Mouse (Mus musculus): Measurements from ENCODE around the gene Cenpt. TPM values are rescaled to one million over a fixed set of nuclear protein-coding genes. Genes with fewer than 3 reads are reported as not detected.

Gene Cenpt
- total RNA-seq, 2 experiments from 2014 or later: 57.0 to 94.3 TPM

- peak; percentile 5; the same call in 1 of the 2 replicates for ATAC-seq (replicated peaks; ENCODE audit: low FRiP score, poor library complexity, severe bottlenecking)
Observed at GRCm38 (mm10) chr8:105855248-105856167, 2.4 kb upstream of the Cenpt start.

GRCm38 (mm10) chr8:105854715-105855216, 1.7 kb upstream of the Cenpt start, which contains the start of gene Thap11:
Gene Thap11, plus strand, starts transcription at chr8:105855132.
- ATAC-seq (replicated peaks; ENCODE audit: low FRiP score, poor library complexity, severe bottlenecking): peak; percentile 73

- no peak for ATAC-seq (replicated peaks; ENCODE audit: low FRiP score, poor library complexity, severe bottlenecking)
Observed at GRCm38 (mm10) chr8:105854303-105854702, 1.2 kb upstream of the Cenpt start.

- ATAC-seq (replicated peaks; ENCODE audit: low FRiP score, poor library complexity, severe bottlenecking): no peak
Observed at GRCm38 (mm10) chr8:105852146-105852729, 840 bp downstream of the Cenpt start.

- ATAC-seq (replicated peaks; ENCODE audit: low FRiP score, poor library complexity, severe bottlenecking): peak; percentile 79
Observed at GRCm38 (mm10) chr8:105851651-105852143, 1.4 kb downstream of the Cenpt start.

- ATAC-seq (replicated peaks; ENCODE audit: low FRiP score, poor library complexity, severe bottlenecking): no peak
Observed at GRCm38 (mm10) chr8:105850611-105851010, 2.5 kb downstream of the Cenpt start.

- ATAC-seq (replicated peaks; ENCODE audit: low FRiP score, poor library complexity, severe bottlenecking): no peak
Observed at GRCm38 (mm10) chr8:105850014-105850413, 3.1 kb downstream of the Cenpt start.

GRCm38 (mm10) chr8:105846678-105847077, 6.4 kb downstream of the Cenpt start:
- ATAC-seq (replicated peaks; ENCODE audit: low FRiP score, poor library complexity, severe bottlenecking): no peak

- ATAC-seq (replicated peaks; ENCODE audit: low FRiP score, poor library complexity, severe bottlenecking): no peak
Observed at GRCm38 (mm10) chr8:105839209-105839608, 13.9 kb downstream of the Cenpt start.

GRCm38 (mm10) chr8:105836991-105837390, 16.1 kb downstream of the Cenpt start:
- no peak for ATAC-seq (replicated peaks; ENCODE audit: low FRiP score, poor library complexity, severe bottlenecking)

- ATAC-seq (replicated peaks; ENCODE audit: low FRiP score, poor library complexity, severe bottlenecking): peak; percentile 90
Observed at GRCm38 (mm10) chr8:105835318-105835717, 17.8 kb downstream of the Cenpt start.

GRCm38 (mm10) chr8:105833740-105834139, 19.3 kb downstream of the Cenpt start:
- peak; percentile 54 for ATAC-seq (replicated peaks; ENCODE audit: low FRiP score, poor library complexity, severe bottlenecking)

GRCm38 (mm10) chr8:105826861-105827848, 25.9 kb downstream of the Cenpt start, which contains the start of the genes Ranbp10 and Tsnaxip1:
Gene Ranbp10, minus strand, starts transcription at chr8:105827350.
Gene Tsnaxip1, plus strand, starts transcription at chr8:105827731.
- peak; percentile 82 for ATAC-seq (replicated peaks; ENCODE audit: low FRiP score, poor library complexity, severe bottlenecking)

- ATAC-seq (replicated peaks; ENCODE audit: low FRiP score, poor library complexity, severe bottlenecking): no peak
Observed at GRCm38 (mm10) chr8:105826379-105826778, 26.7 kb downstream of the Cenpt start.

GRCm38 (mm10) chr8:105825506-105825905, 27.6 kb downstream of the Cenpt start:
- no peak for ATAC-seq (replicated peaks; ENCODE audit: low FRiP score, poor library complexity, severe bottlenecking)

GRCm38 (mm10) chr8:105820925-105821324, 32.2 kb downstream of the Cenpt start:
- peak; percentile 82 for ATAC-seq (replicated peaks; ENCODE audit: low FRiP score, poor library complexity, severe bottlenecking)

- peak; percentile 33; the same call in 1 of the 2 replicates for ATAC-seq (replicated peaks; ENCODE audit: low FRiP score, poor library complexity, severe bottlenecking)
Observed at GRCm38 (mm10) chr8:105819659-105820058, 33.4 kb downstream of the Cenpt start.

GRCm38 (mm10) chr8:105813241-105813640, 39.8 kb downstream of the Cenpt start:
- no peak for ATAC-seq (replicated peaks; ENCODE audit: low FRiP score, poor library complexity, severe bottlenecking)

- ATAC-seq (replicated peaks; ENCODE audit: low FRiP score, poor library complexity, severe bottlenecking): no peak
Observed at GRCm38 (mm10) chr8:105812511-105812910, 40.6 kb downstream of the Cenpt start.

Measured in erythroid progenitor cell, adult 5-6 weeks (primary cell).